Mouse (Mus musculus): ENCODE data around the gene 9830107B12Rik.
"Not testable (repeated sequence)": the region's sequence is repeated elsewhere in the genome, so short reads cannot be mapped to it uniquely, and the experiment has no call there.

9830107B12Rik gene

DNA sequence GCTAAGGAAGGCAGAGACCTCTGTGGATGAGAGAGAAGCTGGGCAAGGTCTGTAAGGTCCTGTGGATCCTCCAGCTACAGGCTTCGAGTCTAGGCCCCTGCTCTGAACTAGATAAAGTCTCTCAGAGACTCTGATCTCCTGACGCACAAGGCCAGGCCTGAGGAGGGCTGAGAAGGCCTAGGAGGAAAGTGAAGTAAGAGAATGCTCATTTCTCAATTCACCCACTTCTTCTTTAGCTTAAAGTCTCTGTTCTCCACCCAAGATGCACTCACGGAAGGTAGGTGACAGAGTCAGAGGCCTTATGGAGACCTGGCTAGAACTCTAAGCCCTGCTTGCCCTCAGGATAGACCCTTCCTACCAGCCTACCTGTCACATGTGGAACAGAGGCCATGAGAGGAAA lies at the start of gene 9830107B12Rik:
Gene 9830107B12Rik (minus strand): TSS at position 149 of the 400 bp plus-strand sequence.
- no peak for DNase-seq

DNA sequence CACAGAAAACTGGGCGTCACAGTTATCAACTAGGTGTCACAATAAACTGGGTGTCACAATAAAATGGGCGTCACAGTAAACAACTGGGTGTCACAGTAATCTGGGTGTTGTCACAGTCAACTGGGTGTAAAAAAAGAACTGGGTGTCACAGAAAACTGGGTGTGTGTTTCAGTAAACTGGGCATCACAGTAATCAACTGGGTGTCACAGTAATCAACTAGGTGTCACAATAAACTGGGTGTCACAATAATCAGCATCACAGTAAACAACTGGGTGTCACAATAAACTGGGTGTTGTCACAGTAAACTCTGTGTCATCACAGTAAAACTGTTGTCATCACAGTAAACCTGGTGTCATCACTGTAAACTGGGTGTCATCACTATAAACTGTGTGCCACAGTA lies 46.3 kb upstream of the 9830107B12Rik start:
- no peak for DNase-seq

DNA sequence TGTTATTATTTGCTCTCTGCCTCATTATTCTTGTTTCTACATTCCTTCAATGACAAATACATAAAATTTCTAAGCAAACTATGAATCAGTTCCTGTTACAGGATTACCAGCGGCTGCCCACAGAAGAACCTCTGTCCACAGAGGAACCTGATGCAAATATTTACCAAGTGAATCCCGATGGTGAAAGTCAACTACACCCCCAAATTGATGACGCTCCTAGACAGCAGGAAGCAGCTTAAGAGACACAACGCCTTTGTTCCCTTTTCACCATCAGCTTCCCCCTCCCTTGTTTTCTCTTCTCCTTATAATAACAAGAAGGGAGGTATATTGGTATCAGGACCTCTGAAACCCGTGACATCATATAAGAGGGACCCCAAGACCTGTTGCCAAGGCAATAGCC lies 39.2 kb upstream of the 9830107B12Rik start:
- no peak for DNase-seq

DNA sequence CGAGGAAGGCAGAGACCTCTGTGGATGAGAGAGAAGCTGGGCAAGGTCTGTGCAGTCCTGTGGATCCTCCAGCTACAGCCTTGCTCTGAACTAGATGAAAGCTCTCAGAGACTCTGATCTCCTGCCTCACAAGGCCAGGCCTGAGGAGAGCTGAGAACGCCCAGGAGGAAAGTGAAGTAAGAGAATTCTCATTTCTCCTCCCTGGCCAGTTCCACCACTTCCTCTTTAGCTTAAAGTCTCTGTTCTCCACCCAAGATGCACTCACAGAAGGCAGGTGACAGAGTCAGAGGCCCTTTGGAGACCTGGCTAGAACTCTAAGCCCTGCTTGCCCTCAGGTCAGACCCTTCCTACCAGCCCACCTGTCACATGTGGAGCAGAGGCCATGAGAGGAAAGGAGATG lies 21.0 kb upstream of the 9830107B12Rik start, which contains the start of gene A530064D06Rik:
Gene A530064D06Rik (minus strand): TSS at position 173 of the 400 bp plus-strand sequence.
- DNase-seq: not testable (repeated sequence)

DNA sequence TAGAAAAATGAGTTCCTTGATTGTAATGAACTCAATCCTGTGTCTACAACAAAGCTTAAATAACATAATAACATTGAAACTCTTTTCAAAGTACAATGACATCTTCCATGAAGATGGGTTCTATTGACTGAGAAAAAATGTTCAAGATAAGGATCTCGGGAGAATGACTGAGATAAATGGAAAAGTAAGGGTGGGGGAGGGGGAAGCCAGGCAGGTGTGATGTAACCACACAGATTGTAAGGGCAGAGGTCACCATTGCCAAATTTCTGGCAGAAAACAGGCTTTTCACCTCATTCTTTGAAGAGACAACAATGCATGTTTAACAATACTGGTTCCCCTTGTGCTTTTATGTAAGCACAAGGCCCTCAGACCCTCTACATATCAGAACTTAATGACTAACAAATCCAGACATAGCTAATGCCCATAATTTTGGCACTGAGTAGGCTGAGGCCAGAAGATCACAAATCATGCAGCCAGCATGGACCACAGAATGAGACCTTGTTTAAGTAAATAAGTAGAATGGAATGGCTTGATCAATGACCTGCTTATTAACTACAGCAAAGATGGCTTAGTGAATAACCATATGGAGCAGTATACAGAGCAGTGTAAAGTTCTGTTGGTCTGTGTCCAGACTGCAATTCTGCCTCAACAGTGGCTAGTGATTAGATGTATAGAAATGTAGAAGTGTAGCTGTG lies 11.5 kb upstream of the 9830107B12Rik start:
- DNase-seq: no peak

DNA sequence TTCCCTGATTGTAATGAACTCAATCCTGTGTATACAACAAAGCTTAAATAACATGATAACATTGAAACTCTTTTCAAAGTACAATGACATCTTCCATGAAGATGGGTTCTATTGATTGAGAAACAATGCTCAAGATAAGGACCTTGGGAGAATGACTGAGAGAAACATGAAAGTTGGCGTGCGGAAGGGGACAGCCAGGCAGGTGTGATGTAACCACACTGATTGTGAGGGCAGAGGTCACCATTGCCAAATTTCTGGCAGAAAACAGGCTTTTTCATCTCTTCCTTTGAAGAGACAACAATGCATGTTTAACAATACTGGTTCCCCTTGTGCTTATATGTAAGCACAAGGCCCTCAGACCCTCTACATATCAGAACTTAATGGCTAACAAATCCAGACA lies 13.3 kb downstream of the 9830107B12Rik start:
- no peak for DNase-seq

DNA sequence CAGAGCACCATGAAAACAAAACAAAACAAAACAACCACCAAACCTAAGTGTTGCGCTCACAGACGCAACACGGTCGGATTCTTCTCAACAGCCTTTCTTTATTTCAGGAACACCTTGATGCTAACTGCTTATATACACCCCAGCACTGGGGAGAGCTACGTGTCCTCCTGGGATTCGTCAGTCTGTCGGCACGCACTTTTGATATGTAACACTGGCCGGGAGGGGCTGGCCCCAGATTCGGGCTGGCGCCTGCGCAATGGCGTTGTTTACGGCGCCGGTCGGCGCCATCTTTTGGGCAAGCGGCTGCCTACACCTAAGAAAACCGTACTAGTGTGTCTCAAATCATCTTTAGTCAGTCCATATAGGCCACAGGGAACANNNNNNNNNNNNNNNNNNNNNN lies 25.6 kb downstream of the 9830107B12Rik start:
- no peak for DNase-seq

DNA sequence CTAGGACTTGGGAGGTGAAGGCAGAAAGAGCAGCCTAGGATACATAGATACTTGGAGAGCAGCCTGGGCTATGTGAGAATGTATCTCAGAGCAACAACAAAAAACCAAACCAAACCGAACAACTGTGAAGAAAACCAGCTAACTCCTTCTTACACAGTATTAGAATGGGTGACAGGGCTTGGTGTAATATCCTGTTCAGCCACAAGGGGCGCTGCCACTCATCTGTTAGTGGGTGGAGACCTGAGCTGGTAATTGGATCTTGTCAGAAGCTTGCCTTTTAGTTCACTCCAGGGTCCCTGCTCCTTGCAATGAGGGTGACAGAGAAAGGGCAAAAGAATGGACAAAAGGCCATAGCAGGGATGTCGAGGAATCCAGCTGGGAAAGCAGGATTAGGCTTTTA lies 26.4 kb downstream of the 9830107B12Rik start:
- peak; percentile 79 for DNase-seq

DNA sequence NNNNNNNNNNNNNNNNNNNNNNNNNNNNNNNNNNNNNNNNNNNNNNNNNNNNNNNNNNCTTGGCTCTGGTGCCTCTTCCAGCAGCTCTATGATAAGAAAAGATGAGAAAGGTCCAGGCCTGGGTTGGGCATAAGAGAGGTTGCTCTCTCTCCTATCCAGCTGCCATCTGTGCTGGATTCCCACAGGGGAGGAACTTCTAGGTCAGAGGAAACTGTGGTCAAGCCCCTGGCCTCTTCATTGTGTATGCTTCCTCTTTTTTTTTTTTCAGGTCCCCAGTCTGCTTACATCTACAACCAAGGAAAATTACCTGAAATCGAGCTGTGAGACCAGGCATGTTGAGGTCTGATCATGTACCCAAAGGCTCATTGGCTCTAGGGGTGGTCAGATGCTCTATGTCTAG lies 27.5 kb downstream of the 9830107B12Rik start:
- DNase-seq: no peak

DNA sequence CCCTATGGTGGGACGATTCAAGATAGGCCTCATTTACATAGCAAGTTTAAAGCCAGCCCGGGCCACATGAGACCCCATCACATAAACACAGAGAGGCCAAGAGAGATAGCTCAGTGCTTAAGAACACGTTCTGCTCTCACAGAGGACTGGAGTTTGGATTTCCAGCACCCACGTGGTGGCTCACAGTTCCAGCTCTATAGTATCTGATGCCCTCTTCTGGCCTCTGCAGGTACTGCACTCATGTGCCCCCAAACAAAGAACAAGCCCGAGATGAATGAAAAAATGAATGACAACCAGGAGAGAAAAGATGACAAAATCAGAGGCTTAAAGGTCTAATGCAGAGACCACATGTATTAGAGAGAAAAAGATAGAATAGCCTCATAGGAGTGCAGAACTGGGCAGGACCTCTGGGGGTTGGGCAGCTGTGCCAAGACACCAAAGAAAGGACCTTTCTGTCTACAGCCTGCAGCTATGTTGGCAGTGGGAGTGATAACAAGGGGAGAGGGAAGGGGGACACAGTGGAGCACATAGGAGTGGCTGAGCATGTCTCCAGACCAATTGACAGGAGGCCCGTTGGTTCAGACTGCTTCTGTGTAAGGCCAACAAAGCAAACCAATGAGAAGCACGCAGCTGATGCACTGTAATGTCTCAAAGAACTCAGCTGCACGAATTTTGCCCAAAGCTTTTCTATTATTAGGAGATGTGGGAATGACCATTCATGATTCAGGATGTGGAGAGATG lies 35.4 kb downstream of the 9830107B12Rik start:
- peak; percentile 43 for DNase-seq

DNA sequence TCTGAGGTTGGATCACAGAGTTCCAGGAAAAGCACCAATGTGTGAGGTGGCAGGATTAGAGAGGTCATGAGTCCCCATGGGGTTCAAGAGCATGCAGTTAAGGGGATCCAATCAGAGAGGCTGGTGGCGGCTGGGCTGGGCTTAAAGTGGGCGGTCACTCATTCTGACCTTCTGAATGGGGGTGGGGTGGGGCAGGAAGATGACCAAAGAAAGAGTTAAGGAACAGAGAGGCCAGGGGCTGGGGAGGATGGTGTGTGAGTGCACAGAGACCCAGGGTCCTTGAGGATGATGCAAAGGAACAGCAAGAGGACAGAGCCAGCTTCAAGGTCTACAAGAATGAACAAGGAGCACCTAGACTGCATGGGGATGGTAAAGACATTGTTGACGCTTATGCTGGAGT lies 37.5 kb downstream of the 9830107B12Rik start:
- DNase-seq: no peak

DNA sequence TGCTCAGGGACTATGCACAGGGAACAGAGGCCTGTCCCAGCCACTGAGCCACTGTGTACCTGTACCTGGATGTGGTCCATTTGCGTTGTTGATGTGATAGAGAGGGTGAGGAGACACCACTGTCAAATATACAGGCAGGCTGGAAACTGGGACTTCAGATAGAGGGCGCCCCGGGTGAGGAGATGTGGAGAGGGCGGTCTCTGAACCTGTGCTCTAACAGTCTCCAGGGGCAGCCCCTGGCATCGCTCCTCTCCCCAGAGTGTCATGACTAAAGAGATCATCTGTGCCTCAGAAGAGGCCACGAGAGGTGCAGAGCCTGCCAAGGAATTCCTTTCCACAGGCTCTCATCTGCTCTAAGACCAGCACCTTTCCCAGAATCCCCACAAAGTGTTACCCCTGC lies 38.2 kb downstream of the 9830107B12Rik start:
- DNase-seq: no peak

DNA sequence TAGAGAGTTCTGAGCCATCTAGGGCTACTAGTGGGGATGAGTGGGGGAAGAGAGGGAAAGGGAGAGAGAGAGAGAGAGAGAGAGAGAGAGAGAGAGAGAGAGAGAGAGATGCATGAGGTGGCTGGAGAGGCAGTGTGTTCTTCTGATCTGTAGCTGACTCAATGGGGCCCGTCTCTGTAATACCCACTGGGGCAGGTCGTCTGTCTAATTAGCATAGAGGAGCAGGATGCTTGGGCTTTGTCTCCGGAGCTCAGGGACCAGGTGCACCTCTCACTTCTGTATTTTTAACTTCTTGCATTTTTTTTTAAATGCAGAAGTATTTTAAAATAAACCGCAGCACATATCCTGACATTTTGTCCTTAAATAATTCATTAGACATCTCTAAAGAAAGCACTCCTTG lies 38.7 kb downstream of the 9830107B12Rik start:
- DNase-seq: no peak

DNA sequence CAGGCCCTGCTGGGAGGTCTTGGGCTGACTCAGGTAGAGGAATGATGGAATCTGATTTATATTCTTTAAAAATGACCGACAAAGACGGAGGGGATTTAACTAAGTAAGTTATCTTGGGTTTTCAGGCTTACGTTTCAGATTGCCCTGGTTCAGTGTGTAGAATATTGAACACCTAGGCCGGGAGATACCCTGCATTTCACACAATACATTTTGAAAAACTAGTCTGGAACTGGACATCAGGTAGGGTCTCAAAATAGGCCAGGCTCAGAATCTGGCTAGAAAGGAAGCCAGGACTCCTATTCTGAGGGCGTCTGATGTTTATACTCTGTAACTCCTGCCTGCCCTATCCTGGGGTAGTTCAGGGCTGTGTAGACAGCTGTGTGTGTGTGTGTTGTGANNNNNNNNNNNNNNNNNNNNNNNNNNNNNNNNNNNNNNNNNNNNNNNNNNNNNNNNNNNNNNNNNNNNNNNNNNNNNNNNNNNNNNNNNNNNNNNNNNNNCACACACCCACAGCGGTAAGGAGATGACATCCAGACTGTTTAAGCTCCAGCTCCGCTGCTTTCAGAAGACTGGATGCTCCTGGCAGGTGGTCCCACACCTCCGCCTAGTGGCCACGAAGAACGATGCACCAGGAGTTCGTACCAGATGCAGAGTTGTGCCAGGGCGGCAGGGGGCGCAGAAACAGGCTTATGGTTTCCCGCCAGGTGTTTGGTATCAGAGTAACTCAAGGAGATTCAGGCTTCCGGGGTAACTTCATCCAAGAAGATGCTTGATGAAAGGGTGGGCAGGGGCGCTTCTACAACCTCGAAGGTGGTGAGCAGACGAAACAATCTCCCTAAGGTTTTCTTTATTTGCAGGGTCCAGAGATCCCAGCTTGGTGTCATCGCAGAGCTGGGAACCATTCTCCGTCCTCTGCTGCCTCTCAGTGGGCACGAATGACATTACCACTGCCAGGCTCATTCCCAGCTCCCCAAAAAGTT lies 45.3 kb downstream of the 9830107B12Rik start:
- DNase-seq: peak; percentile 81

DNA sequence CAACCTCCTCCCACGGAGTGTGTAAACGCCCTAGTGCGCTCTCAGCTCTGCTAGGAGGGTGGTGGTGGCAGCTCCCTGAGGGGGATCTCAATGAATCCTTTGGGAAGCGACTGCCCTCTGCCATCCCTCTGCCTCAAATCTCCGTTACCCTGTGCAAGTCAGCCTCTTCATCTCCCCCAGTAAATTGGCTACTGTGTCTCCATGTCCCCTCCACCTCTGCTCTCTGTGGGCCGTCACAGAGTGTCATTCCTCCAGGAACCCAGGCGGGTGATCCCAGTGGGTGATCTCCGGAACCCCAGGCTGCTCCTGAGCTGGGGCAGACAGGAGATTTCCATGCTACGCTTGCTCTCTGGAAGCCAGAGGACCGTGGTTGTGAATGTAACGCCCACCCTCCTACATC lies 46.8 kb downstream of the 9830107B12Rik start:
- no peak for DNase-seq

DNA sequence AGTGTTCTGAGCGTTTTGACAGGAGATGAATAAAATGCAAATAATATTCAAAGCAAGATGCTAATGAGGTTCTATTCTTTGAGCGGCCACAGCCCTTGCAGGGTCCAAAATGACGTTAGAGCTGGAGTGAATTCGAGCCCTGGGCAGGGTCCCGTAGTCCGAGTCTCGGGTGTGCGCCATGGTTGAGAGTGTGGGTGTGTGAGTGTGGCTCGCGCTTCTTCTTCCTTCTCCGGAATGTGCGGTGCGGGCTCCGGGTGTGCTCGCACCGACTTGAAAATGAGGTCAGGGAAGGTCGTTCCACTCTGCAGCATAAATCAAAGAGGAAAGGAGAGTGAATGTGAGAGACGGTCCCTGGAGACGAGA lies 47.6 kb downstream of the 9830107B12Rik start:
- no peak for DNase-seq

DNA sequence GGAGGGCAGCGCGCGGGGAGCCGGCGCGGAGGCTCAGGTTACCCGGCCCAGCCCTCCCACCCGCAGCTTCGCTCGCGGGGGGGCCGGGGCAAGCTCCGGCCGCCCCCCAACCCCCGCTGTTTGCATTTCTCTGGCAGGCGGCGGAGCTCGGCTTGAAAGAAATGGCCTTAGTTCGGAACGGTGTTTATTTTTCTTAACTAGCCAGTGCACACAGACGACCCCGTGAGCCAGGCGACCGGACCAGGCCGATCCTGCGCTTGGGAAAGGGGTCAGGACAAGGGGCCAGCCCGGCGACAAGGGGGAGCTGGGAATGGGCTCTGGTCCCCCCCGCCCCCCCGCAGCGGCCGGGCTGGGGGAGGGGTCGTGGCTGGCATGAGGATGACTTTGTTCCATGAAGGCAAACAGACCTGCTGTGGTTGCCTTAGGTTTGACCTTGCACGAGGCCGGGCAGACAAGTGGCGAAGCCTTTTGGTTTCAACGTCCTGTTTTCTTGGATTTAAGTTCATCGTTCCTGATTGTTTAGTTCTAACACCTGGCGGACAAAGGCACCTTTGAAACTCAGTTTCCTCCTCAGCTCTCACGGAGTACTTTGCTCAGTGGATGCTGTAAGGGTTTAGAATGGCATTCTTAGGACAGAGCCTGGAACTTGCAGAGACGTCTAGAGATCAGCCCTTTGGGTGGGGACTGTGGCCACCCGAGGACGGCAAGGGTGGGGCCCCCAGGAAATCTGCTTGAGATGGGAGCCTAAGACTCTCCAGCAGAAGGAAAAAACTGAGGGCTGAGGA lies 48.1 kb downstream of the 9830107B12Rik start:
- DNase-seq: peak; percentile 59

DNA sequence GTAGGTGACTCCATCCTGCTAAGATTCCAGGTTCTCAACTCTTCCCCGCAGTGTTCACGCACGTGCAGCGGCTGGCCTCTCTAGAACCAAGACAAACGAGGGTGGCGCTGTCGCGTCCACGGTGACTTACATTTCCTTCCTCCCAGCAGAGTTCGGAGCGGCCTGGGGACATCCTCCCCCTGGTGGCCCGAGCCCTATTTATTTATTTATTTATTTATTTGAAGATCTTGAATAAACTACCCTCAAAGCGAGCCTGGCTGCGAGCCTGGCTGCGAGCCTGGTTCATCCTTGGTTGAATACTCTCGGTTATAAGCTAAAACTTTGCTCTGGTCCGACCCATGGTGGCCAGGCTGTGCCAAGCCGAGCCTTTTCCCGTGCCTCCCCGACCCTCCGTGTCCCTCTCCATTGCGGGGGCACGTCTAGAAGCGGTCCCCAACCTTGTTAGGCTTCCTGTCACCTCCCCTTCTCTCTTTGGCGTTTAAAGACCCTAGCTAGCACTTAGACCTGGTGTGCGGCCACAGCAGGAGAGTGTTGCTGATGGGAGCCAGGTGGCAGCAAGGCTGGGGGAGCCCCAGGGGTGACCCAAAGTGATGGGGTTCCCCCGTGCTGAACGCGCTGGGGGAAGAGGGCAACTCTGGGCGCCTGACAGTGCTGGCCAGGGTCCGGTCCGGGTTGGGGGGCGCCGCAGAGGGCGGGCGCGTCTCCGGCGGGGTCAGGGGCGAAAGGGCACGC lies 48.9 kb downstream of the 9830107B12Rik start:
- DNase-seq: peak; percentile 50

DNA sequence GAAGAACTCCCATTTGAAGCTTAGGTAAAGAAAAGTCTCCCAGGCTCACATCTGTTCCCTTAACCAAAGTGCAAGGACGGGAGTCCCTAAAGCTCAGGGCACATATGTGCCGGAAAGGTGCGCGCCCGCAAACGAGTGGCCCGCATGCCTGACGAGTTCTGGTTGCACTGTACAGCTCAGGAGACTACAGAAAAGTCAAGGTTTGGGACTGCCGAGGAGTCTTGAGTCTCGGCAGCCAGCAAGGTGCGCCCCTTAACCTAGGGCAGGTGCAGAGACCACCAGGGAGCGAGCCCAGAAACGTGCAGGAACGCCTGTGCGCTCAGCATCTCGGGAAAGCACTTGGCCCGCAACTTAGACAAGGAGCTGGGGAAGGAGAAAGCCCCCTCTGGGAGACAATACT lies 49.7 kb downstream of the 9830107B12Rik start:
- no peak for DNase-seq

DNA sequence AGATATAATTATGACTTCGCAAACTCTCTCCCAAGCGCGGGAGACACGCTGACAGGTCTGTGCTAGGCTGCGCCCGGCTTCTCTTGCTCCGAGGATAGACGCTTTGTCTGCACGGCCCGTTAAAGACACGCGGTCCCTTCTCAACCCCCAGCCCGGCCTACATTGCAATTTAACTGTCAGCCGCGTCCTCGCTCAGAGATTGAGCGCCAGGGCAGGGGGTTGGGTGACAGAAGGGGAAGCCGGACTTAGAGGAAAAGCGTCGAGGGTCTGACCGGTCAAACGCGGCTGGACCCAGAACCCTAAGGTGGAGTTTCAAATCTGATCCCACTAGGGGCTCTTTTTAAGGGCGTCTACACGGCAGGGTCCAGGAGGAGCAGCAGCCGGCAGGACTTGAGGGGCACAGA lies 50.3 kb downstream of the 9830107B12Rik start:
- DNase-seq: no peak

DNA sequence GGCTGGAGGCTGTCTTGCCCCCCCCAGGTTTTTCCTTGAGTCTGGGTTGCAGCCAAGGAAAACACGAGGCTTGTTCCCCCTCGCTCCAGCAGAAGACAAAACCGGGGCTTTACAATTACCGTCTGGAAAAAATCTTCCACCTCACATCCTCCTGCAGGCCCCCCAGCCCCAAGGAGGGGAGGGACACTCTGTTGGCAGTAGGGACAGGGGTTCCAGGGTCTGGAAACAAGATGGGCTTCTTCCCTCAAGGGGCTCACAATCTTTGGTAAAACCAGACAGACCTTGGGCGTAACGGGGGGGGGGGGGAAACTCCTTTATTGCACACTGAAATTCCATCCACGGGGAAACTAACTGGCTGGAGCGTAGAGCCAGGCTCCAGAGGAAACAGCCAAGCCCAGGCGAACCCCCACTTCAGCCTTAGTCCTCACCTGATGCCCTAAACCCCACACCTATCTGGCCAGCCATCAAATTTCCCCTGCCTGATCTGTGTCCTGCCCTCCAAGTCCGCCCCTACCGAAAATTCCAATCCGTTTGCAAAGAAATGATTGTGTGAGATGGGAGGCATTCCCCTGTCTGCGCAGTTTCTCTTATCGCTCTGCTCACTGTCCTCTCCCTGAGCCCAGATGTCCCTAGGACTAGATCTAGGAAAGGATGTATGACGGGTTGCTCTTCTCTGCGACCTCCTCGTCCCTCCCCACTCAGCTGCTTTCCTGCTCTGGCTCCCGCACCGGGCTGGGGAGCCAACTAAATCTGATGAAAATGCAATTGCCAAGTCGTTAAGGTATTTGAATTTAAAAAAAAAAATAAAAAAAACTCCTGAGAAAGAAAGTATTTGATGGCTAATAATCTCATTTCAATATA lies 51.0 kb downstream of the 9830107B12Rik start:
- DNase-seq: no peak
